9 mouse cellular contexts compared by ENCODE assay signal in the genomic region with DNA sequence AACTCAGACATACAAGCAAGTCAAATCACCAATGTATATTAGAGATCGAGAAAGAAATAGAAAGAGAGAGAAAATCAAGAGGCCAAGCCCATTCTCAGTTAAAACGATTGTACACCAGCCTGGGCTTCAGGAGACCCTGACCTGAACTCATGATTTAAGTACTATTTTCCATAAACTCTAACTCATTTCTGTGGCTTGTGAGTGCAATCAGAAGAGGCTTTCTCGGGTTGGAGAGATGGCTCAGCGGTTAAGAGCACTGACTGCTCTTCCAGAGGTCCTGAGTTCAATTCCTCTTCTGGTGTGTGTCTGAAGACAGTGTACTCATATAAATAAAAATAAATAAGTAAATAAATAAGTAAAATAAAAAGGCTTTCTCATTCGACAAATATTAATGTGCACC. TPM values are rescaled to one million over a fixed set of nuclear protein-coding genes. Genes with fewer than 3 reads are reported as not detected.
DNase-seq lines count a peak whose midpoint lies in the region; ATAC-seq and TF ChIP-seq lines count a peak whose summit lies in the region.
"Had no signal": no experiment of that assay in that cellular context is flagged by ENCODE, and none has a peak within 500 bp of the region (broad histone marks: within the 10 kb centered on the region; RNA-seq: fewer than 3 reads in every experiment).

No protein-coding gene starts in this region.

- ATAC-seq in embryonic facial prominence, embryonic 12.5 days (ENCODE audit: insufficient number of reproducible peaks, insufficient read depth, low FRiP score, low TSS enrichment) = no peak
- ATAC-seq in intestine, embryonic 16.5 days = no peak
- ATAC-seq in neural tube, embryonic 13.5 days (ENCODE audit: low read depth) = 0 out of 2 replicates have a peak, but pooled peaks have one; percentile 2

- no peak overlapping the region for H3K27ac ChIP-seq in liver, adult 2 months (replicated peaks; ENCODE audit: insufficient read depth, low read depth, low read length)
- H3K27ac ChIP-seq in embryonic facial prominence, embryonic 12.5 days = no peak overlapping the region
- no peak overlapping the region for H3K27ac ChIP-seq in intestine, embryonic 16.5 days (ENCODE audit: low read length)
- no peak overlapping the region for H3K27ac ChIP-seq in neural tube, embryonic 13.5 days (replicated peaks)

- H3K79me2 ChIP-seq in liver, adult 2 months (ENCODE audit: control insufficient read depth, insufficient read depth, low read length) = peaks cover 15% of the 10 kb centered on the region; the same call in 1 of the 2 replicates

- 0 out of 2 replicates have a peak overlapping the region, but pooled peaks have one; percentile 10 for H3K9ac ChIP-seq in liver, adult 2 months (ENCODE audit: low read depth, low read length)
- peak overlapping the region; percentile 87 for H3K9ac ChIP-seq in embryonic facial prominence, embryonic 12.5 days
- H3K9ac ChIP-seq in intestine, embryonic 16.5 days (ENCODE audit: low read depth, low read length) = peak overlapping the region; percentile 76
- peak overlapping the region; percentile 86 for H3K9ac ChIP-seq in neural tube, embryonic 13.5 days

- peaks cover 13% of the 10 kb centered on the region; the same call in 1 of the 2 replicates for H3K36me3 ChIP-seq in liver, adult 2 months (ENCODE audit: control insufficient read depth, insufficient read depth, low read length)
- peaks cover 23% of the 10 kb centered on the region for H3K36me3 ChIP-seq in embryonic facial prominence, embryonic 12.5 days
- H3K36me3 ChIP-seq in intestine, embryonic 16.5 days (ENCODE audit: control insufficient read depth, insufficient read depth, low read length) = peaks cover 18% of the 10 kb centered on the region
- peaks cover 23% of the 10 kb centered on the region for H3K36me3 ChIP-seq in neural tube, embryonic 13.5 days

- peak overlapping the region; percentile 99 for H3K4me3 ChIP-seq in liver, adult 2 months (ENCODE audit: insufficient read depth, low read depth, low read length)
- H3K4me3 ChIP-seq in embryonic facial prominence, embryonic 12.5 days = peak overlapping the region; percentile 93
- peak overlapping the region; percentile 78 for H3K4me3 ChIP-seq in intestine, embryonic 16.5 days (ENCODE audit: low read length)
- peak overlapping the region; percentile 95 for H3K4me3 ChIP-seq in neural tube, embryonic 13.5 days

- no peaks in the 10 kb centered on the region for H3K9me3 ChIP-seq in embryonic facial prominence, embryonic 12.5 days
- no peaks in the 10 kb centered on the region for H3K9me3 ChIP-seq in intestine, embryonic 16.5 days (ENCODE audit: control insufficient read depth, low read length)
- no peaks in the 10 kb centered on the region for H3K9me3 ChIP-seq in neural tube, embryonic 13.5 days

- TF ChIP-seq CTCF in liver, adult 2 months (IDR thresholded peaks at IDR 0.05; ENCODE audit: low read depth, low read length) = no peak

- peak overlapping the region; percentile 69 for H3K4me2 ChIP-seq in embryonic facial prominence, embryonic 12.5 days (replicated peaks)
- peak overlapping the region; percentile 78 for H3K4me2 ChIP-seq in intestine, embryonic 16.5 days (ENCODE audit: low read depth, low read length)
- peak overlapping the region; percentile 75 for H3K4me2 ChIP-seq in neural tube, embryonic 13.5 days

- intact Hi-C loops in left cerebral cortex, postnatal 4 days (cut with DNase I) = no loop called here

- no peak for DNase-seq in liver, adult 2 months (ENCODE audit: extremely low read depth, low read depth, low spot score)
- DNase-seq in liver = no peak
- DNase-seq in left cerebral cortex, postnatal 4 days = no peak
- no peak for DNase-seq in c-Kit-positive CD71-positive TER-119-positive erythroid progenitor cells, embryonic 14.5 days (ENCODE audit: low spot score)
- DNase-seq in cerebellum, postnatal 4 days (ENCODE audit: low spot score in 2 of 2) = no peak
- DNase-seq: right cerebral cortex, postnatal 25 days had no signal

- H3K27me3 ChIP-seq in liver, adult 2 months (ENCODE audit: control insufficient read depth, insufficient read depth, low read length) = no peaks in the 10 kb centered on the region
- no peaks in the 10 kb centered on the region for H3K27me3 ChIP-seq in embryonic facial prominence, embryonic 12.5 days
- no peaks in the 10 kb centered on the region for H3K27me3 ChIP-seq in intestine, embryonic 16.5 days (replicated peaks; ENCODE audit: control insufficient read depth, insufficient read depth, low read length)
- H3K27me3 ChIP-seq in neural tube, embryonic 13.5 days = no peaks in the 10 kb centered on the region

- peaks cover 8% of the 10 kb centered on the region for H3K4me1 ChIP-seq in liver, adult 2 months (ENCODE audit: control insufficient read depth, insufficient read depth, low read length)
- peaks cover 9% of the 10 kb centered on the region for H3K4me1 ChIP-seq in embryonic facial prominence, embryonic 12.5 days
- peaks cover 8% of the 10 kb centered on the region for H3K4me1 ChIP-seq in intestine, embryonic 16.5 days (ENCODE audit: control insufficient read depth, insufficient read depth, low read length)
- H3K4me1 ChIP-seq in neural tube, embryonic 13.5 days (replicated peaks) = peaks cover 25% of the 10 kb centered on the region

- WGBS in liver, adult 2 months = 9% methylated on average over 5 of the region's 5 CpGs
- 56% methylated on average over 5 of the region's 5 CpGs for WGBS in embryonic facial prominence, embryonic 12.5 days
- WGBS in intestine, embryonic 16.5 days = 42% methylated on average over 5 of the region's 5 CpGs
- 58% methylated on average over 5 of the region's 5 CpGs for WGBS in neural tube, embryonic 13.5 days

- no peak for TF ChIP-seq POLR2A in liver, adult 2 months (IDR thresholded peaks at IDR 0.05; ENCODE audit: extremely low read depth, insufficient read depth, low read length)

RNA-seq across cellular contexts. Expression of gene Atp6v1e1, which starts 0.9 kb away (rescaled TPM):
- total RNA-seq in liver, adult 2 months (2014; rRNA removed) = 137 and 149 TPM in 2 replicates
- polyA plus RNA-seq in liver, adult 2 months (2012; rRNA removed) = 95.9 and 110 TPM in 2 replicates
- 121 TPM in 2 replicates for polyA plus RNA-seq in embryonic facial prominence, embryonic 12.5 days (2016; fragmentation: Nextera tagmentation; extraction: Ambion mirVana)
- polyA plus RNA-seq in intestine, embryonic 16.5 days (2015; fragmentation: Nextera tagmentation; extraction: Ambion mirVana) = 187 and 202 TPM in 2 replicates
- polyA plus RNA-seq in neural tube, embryonic 13.5 days (2015; fragmentation: Nextera tagmentation; extraction: Ambion mirVana) = 301 TPM in 2 replicates
- total RNA-seq in left cerebral cortex, postnatal 4 days (2021) = 100 to 1,000 TPM; 267 to 273 TPM

RNA-seq across cellular contexts. Expression of gene Bcl2l13, which starts 14.3 kb away (rescaled TPM):
- total RNA-seq in liver, adult 2 months (2014; rRNA removed) = 17.4 and 18.0 TPM in 2 replicates
- 24.3 and 25.7 TPM in 2 replicates for polyA plus RNA-seq in liver, adult 2 months (2012; rRNA removed)
- polyA plus RNA-seq in embryonic facial prominence, embryonic 12.5 days (2016; fragmentation: Nextera tagmentation; extraction: Ambion mirVana) = 37.1 TPM in 2 replicates
- polyA plus RNA-seq in intestine, embryonic 16.5 days (2015; fragmentation: Nextera tagmentation; extraction: Ambion mirVana) = 18.1 and 19.6 TPM in 2 replicates
- polyA plus RNA-seq in neural tube, embryonic 13.5 days (2015; fragmentation: Nextera tagmentation; extraction: Ambion mirVana) = 23.6 and 23.8 TPM in 2 replicates
- total RNA-seq in left cerebral cortex, postnatal 4 days (2021) = 10 to 100 TPM; 38.0 to 40.8 TPM

RNA-seq across cellular contexts. Expression of gene Slc25a18, which starts 48.3 kb away (rescaled TPM):
- not detected in 2 replicates for total RNA-seq in liver, adult 2 months (2014; rRNA removed)
- not detected in 2 replicates for polyA plus RNA-seq in liver, adult 2 months (2012; rRNA removed)
- 0.24 and 0.34 TPM in 2 replicates for polyA plus RNA-seq in embryonic facial prominence, embryonic 12.5 days (2016; fragmentation: Nextera tagmentation; extraction: Ambion mirVana)
- polyA plus RNA-seq in intestine, embryonic 16.5 days (2015; fragmentation: Nextera tagmentation; extraction: Ambion mirVana) = not detected in 2 replicates
- polyA plus RNA-seq in neural tube, embryonic 13.5 days (2015; fragmentation: Nextera tagmentation; extraction: Ambion mirVana) = 9.5 and 11.5 TPM in 2 replicates
- 10 to 100 TPM; 17.8 to 19.8 TPM for total RNA-seq in left cerebral cortex, postnatal 4 days (2021)

Comparison
In these comparisons a context has a peak if more than half of its experiments do, and no peak if none do; other contexts are left out.
1. H3K9ac ChIP-seq: peak in every context shown above with its lines; median percentile 87 in embryonic facial prominence, embryonic 12.5 days; 86 in neural tube, embryonic 13.5 days; 76 in intestine, embryonic 16.5 days; 10 in liver, adult 2 months.